Mouse (Mus musculus) B cell, adult 2 months (primary cell): ENCODE results near the gene Rbm20.

Experiments used
- DNase-seq, 2 experiments: peaks; one replicate each; pipeline ENCODE4 v3.0.0; 2022

Rbm20 gene

GRCm38 (mm10) chr19:53724053-53724452 lies 46.9 kb downstream of the Rbm20 start:
- no peak for DNase-seq

DNA sequence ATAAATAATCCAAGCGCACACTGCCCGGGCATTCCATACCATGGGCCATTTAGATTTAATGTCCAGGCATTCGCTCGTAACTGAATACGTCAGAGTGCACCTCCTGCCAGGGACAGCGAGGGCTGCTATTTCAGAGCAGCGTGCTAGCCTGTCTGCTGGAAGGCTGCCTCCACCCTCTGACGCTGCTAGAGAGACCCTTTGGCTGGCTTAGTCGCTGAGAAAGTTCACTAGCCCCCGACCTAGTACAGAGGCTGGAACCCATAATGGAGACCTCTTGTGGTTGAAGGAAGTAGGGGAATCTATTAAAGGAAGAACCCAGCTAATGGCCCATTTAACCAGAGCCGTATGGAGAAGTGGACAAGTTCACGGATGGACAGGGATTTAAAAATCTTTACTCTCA lies 49.2 kb downstream of the Rbm20 start:
- DNase-seq: no peak

GRCm38 (mm10) chr19:53726755-53727154 lies 49.6 kb downstream of the Rbm20 start:
- no peak for DNase-seq

DNA sequence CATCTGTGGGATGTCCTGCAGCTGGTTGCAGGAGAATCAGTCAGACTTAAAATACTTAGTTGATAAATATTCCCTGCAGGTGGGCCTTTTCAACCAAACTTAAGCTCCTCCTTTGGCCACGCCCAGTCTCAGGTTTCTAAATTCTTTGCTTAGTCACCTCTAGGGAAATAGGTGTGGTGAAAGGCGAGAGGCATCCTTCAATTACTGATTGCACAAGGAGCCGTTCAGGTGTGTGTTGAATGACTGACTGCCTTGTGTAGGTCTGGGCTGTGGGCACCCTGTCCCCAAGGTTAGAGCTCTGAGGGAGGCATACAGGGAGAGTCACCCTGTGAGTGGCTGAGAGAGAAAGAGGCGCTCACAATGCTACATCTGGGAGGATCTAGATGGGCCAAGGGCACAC lies 50.2 kb downstream of the Rbm20 start:
- DNase-seq: no peak

DNA sequence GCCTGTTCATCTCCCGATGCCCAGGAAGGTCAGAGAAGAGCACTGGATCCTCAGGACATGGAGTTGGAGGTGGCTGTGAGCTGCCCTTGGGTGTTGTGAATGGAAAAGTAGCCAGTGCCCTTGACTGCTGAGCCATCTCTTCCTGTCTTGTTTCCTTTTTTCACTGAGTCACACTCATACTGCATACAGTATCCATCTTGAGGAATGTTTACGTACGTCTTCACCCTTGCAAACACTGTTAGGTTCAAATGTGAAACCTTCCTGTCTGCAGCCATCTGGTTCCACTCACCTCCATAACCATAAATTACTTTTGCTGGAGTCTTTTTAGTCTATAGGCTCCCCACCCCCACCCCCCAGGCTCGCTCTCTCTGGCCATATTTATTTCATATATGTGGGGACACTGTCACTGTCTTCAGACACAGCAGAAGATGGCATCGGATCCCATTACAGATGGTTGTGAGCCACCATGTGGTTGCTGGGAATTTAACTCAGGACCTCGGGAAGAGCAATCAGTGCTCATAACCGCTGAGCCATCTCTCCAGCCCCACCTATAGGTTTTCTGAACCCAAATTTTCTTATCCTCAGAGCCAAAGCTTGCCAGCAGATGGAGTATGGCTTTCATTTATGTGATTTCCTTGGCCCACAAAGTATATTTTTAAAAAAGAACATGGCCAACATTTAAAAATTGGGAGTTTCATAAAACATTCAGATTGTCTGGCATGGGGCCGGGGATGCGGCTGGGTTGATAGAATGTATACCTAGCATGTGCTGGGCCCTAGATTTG lies 51.0 kb downstream of the Rbm20 start:
- no peak for DNase-seq

GRCm38 (mm10) chr19:53729919-53730318 lies 52.8 kb downstream of the Rbm20 start:
- DNase-seq: no peak

DNA sequence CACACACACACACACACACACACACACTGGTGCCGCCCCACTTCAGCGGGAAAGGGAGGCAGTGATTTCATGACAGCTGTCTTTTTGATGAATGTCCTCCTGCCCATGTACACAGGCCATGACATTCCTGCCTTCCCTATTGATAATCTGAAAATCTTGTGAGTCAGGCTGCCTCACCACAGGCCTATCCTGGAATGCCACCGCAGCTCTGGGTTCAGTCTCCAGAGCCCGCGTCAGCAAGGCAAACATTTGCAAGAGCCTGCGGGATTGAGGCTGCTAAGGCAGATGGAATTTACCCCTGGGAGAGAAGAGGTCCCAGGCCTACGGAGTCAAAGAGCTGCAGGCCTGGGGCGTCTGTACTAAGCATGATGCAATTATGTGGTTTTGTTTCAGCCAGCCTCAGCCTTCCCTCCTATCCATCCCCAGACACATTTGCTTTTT lies 54.7 kb downstream of the Rbm20 start:
- DNase-seq: no peak

- peak; percentile 16 to 19 for DNase-seq
Measured at GRCm38 (mm10) chr19:53734845-53735244, 57.7 kb downstream of the Rbm20 start.

DNA sequence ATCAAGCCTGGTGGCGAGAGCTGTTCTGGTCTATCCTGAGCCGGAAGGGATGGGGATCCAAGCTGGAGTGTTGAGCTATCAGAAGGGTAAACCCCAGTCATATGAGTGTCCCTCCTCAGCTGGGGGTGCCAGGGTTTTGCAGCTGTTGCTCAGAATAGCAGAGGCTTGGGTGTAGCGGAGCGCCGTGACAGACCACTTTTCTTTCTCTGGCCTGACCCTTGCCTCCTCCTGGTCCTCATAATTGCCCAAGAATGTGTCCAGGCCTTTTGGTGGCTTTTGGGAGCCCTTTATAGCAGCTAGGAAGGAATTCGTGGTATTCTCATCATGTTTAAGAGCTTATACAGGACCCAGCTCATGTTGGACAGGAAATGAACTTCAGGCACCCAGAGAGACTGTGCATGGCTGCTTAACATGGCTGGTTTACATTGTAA lies 61.6 kb downstream of the Rbm20 start:
- DNase-seq: no peak

GRCm38 (mm10) chr19:53739570-53740266 lies 62.6 kb downstream of the Rbm20 start:
- DNase-seq: no peak

GRCm38 (mm10) chr19:53740750-53741380 lies 63.8 kb downstream of the Rbm20 start:
- peak; percentile 32 to 39 for DNase-seq

- DNase-seq: peak in 1 of 2 experiments; percentile 2
Measured at GRCm38 (mm10) chr19:53741902-53742301, 64.8 kb downstream of the Rbm20 start.

DNA sequence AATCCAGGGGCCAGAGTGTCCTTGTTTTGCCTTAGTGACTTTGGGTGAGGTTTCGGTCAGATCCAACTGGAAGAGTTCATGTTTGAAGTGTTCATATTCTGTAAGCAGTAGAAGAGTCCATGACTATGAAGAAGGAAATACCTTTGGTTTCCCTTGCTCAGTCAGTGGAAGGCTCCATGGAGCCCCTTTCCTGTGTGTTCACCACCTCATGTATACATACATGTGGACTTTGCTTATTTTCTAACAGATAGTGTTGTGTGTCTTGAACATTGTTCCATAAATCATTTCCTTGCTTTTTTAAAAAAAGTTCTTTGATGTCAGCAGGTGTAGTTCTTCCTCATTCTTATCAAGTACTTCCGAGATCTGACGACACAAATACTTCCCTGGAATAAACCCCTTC lies 68.2 kb downstream of the Rbm20 start:
- no peak for DNase-seq

DNA sequence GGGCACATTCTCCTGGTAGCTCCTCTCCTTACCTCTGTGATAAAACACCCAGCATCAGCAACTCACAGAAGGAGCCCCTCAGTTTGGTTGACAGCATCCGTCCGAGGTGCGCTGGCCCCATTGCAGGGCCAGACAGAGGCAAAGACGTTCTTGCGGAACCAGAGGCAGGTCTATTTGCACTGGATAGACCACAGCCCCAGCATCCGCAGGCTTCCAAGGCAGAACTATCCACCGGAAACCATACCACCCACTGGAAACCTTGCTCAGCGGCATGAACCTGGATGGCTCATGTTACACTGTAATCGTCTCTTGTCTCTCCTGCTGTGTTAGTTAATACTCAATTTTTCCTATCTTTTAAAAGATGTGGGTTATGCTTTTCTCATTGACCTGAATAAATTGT lies 69.0 kb downstream of the Rbm20 start:
- DNase-seq: no peak

DNA sequence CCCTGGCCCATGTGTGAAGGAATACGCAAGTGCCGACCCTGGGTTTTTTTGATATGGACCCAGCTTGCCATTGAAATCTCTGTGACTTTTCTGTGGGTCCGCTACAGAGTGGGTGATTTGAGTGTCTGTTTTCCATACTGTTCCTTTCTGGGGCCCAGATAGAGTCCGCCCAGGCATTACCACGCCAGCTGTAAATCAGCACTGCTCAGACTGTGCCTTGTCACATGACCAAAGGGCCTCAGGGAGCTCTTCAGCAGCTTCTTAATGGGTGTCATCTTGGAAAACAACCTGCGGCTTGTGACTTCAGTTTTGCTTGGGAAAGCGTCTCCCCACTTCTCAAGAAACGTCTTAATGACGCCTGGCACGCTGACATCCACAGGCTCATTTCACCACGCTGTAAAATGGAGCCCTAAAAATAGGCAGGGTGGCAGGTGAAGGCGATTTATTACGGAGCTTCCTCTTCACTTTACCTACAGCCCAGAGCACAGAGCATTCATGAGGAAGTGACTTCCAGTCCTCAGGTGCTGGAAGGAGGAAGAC lies 71.2 kb downstream of the Rbm20 start:
- DNase-seq: no peak

- DNase-seq: no peak
Measured at GRCm38 (mm10) chr19:53749326-53749725, 72.2 kb downstream of the Rbm20 start.

- no peak for DNase-seq
Measured at GRCm38 (mm10) chr19:53751420-53752185, 74.5 kb downstream of the Rbm20 start.

DNA sequence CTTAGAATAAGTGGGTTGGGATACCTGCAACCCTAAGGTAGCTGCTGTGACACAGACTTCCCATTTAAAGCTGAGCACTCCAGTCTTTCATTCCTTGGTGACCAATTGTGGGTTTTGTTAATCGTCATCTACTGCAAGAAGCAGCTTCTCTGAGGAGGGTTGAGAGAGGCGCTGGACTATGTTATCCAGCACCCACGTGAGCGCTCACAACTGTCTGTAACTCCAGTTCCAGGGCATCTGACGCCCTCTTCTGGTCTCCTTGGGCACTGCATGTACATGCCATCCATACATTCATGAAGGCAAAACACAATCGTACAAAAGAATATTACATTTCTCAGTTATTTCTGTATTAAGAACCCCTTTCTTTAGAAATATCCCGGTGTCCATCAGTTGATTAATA lies 75.9 kb downstream of the Rbm20 start:
- peak; percentile 19 to 25 for DNase-seq

- DNase-seq: no peak
Measured at GRCm38 (mm10) chr19:53754421-53754830, 77.3 kb downstream of the Rbm20 start.

DNA sequence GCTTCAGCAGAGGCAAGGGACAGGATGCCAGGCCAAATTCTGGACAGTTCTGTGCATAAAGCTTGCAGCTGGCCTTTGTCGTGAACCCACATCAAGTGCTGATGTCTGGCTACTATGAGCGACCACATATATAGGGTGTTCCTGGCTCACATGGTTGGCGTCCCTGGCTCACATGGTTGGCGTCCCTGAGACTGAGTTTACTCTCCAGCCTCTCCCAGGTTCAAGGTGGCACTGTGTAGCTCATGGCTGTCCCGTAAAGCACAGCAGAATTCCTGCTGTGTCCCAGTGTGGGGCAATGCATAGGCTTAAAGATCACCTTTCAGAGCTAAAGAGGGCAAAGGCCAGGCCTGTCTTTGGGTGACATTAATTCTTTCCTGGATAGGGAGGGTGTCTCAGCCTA lies 78.2 kb downstream of the Rbm20 start:
- no peak for DNase-seq

DNA sequence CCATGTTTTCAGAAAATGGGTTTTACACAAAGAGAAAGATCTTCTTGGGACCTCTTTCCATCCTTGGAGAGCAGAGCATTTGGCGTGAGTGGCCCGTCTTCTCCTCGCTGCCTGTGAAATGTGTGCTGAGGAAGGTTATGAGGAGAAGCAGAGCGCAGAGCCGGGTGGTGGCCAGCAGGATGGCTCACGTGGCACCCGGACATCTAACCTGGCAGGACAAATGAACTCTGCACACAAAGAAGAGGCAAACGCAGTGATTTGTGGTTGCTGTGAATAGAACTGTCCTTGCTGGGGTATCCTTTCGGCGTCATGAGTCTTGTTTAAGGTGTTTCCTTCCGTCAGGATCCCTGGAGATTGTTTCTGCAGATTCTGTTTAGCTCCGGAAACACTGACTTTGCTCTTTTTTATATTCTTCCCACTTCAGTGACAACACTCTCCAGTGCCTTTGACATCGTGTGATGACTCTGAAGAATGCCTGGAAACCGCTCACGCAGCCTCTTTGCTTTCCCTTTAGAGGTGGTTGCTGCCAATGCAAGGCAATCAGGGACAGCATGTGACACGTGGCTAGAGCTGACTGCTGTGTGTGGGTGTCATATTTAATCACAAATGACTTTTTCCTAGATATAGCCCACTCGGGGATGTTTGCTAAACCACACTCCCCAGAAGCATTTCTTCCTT lies 80.5 kb downstream of the Rbm20 start:
- no peak for DNase-seq

DNA sequence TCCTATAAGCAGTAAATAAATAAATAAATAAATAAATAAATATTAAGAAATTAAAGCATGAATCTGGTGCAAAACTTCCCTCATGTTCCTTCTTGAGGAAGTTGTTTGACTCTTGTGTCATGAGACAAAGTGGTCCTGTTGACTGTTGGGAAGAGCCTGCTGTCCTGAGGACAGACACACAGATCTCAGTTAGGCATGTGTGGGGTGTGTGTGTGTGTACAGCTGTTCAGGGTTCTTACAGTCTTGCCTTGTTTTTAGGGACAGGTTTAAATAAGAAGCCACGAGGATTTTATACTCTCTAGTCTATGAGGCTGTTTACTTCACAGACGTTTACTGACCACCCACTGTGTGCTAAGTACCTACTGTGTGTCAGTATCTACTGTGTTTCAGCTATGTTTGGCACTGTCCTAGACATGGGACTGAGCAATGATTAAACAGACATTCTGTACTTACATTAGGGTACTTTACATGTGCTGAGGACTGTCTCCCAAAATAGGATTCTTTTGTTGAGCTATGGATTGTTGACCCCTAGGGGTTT lies 81.8 kb downstream of the Rbm20 start:
- DNase-seq: no peak
